Mouse (Mus musculus) kidney, postnatal 25 days (tissue): ENCODE measurements at regions not wholly inside any gene's neighbourhood (a gene's known extent, or its start where the extent isn't known, plus 50 kb on each side); places are given as distances from the start of the nearest gene placed in this dataset.
A peak's percentile ranks its signal among the peaks of the same experiment; 100 is the strongest.

Source experiments
- DNase-seq, 2 experiments: peaks; one replicate each; pipeline ENCODE4 v3.0.0; 2021; ENCODE audit warnings: mixed read lengths in 2 of 2

GRCm38 (mm10) chr13:119275500-119275899 is 152.9 kb upstream of the Paip1 start:
- no peak for DNase-seq

- DNase-seq = peak in 1 of 2 experiments; percentile 29
Measured at GRCm38 (mm10) chr13:119277308-119277948, 151.0 kb upstream of the Paip1 start.

- DNase-seq = no peak
Measured at GRCm38 (mm10) chr13:119279449-119279848, 149.0 kb upstream of the Paip1 start.

GRCm38 (mm10) chr13:119280622-119281021 is 147.8 kb upstream of the Paip1 start:
- no peak for DNase-seq

- peak; percentile 65 to 83 for DNase-seq
Measured at GRCm38 (mm10) chr13:119283448-119283847, 145.0 kb upstream of the Paip1 start.

- DNase-seq = no peak
Measured at GRCm38 (mm10) chr13:119309238-119309637, 119.2 kb upstream of the Paip1 start.

GRCm38 (mm10) chr13:119310013-119310412 is 118.4 kb upstream of the Paip1 start:
- no peak for DNase-seq

- no peak for DNase-seq
Measured at GRCm38 (mm10) chr13:119314356-119314755, 114.0 kb upstream of the Paip1 start.

GRCm38 (mm10) chr13:119318358-119318757 is 110.0 kb upstream of the Paip1 start:
- no peak for DNase-seq

GRCm38 (mm10) chr13:119325510-119325909 is 102.9 kb upstream of the Paip1 start:
- DNase-seq = no peak

GRCm38 (mm10) chr13:119326877-119327625 is 101.3 kb upstream of the Paip1 start:
- DNase-seq = no peak

- no peak for DNase-seq
Measured at GRCm38 (mm10) chr13:119328731-119329130, 99.7 kb upstream of the Paip1 start.

GRCm38 (mm10) chr13:119331815-119332214 is 96.6 kb upstream of the Paip1 start:
- no peak for DNase-seq

GRCm38 (mm10) chr13:119333915-119334314 is 94.5 kb upstream of the Paip1 start:
- no peak for DNase-seq

GRCm38 (mm10) chr13:119337861-119338260 is 90.5 kb upstream of the Paip1 start:
- no peak for DNase-seq

GRCm38 (mm10) chr13:119339016-119339415 is 89.4 kb upstream of the Paip1 start:
- DNase-seq = no peak

- peak in 1 of 2 experiments; percentile 6 for DNase-seq
Measured at GRCm38 (mm10) chr13:119339762-119340161, 88.6 kb upstream of the Paip1 start.

GRCm38 (mm10) chr13:119341833-119342232 is 86.6 kb upstream of the Paip1 start:
- peak; percentile 65 to 70 for DNase-seq

- no peak for DNase-seq
Measured at GRCm38 (mm10) chr13:119342761-119343160, 85.6 kb upstream of the Paip1 start.

- DNase-seq = no peak
Measured at GRCm38 (mm10) chr13:119347988-119348387, 80.4 kb upstream of the Paip1 start.

- peak in 1 of 2 experiments; percentile 12 for DNase-seq
Measured at GRCm38 (mm10) chr13:119351346-119351745, 77.1 kb upstream of the Paip1 start.

- no peak for DNase-seq
Measured at GRCm38 (mm10) chr13:119358696-119359095, 69.7 kb upstream of the Paip1 start.

GRCm38 (mm10) chr13:119363379-119363778 is 65.0 kb upstream of the Paip1 start:
- peak in 1 of 2 experiments; percentile 79 for DNase-seq

GRCm38 (mm10) chr13:119364160-119364559 is 64.2 kb upstream of the Paip1 start:
- no peak for DNase-seq
